Mouse (Mus musculus): ENCODE results near the gene Zranb1. TPM values are rescaled to one million over a fixed set of nuclear protein-coding genes. Genes with fewer than 3 reads are reported as not detected.
A peak's percentile ranks its signal among the peaks of the same experiment; 100 is the strongest.

Zranb1 gene
- polyA plus RNA-seq, 1 experiment from 2014 or later = 20.5 TPM

- Histone ChIP-seq H3K9ac (replicated peaks) (no peak overlapping the region), H3K4me1 (replicated peaks) (peaks cover 67% of the 10 kb centered on the region), H3K4me2 (replicated peaks) (no peak overlapping the region), H3K36me3 (0 out of 2 replicates have a peak, but pooled peaks cover 3% of the 10 kb centered on the region), H3K27me3 (no peaks in the 10 kb centered on the region), H3K9me3 (no peaks in the 10 kb centered on the region), H3K27ac (no peak overlapping the region), H3K4me3 (replicated peaks) (no peak overlapping the region)
- ATAC-seq = no peak
- WGBS = 90% methylated on average over 4 of the region's 4 CpGs
Measured at GRCm38 (mm10) chr7:133008663-133009062, 77.7 kb downstream of the Zranb1 start.

GRCm38 (mm10) chr7:133009676-133010075, 78.7 kb downstream of the Zranb1 start:
- H3K4me1 ChIP-seq (replicated peaks) = peaks cover 71% of the 10 kb centered on the region
- H3K4me3 ChIP-seq (replicated peaks) = no peak overlapping the region
- no peak for ATAC-seq
- no peaks in the 10 kb centered on the region for H3K9me3 ChIP-seq
- WGBS = 87% methylated on average over 8 of the region's 8 CpGs
- H3K27ac ChIP-seq = no peak overlapping the region
- H3K4me2 ChIP-seq (replicated peaks) = no peak overlapping the region
- H3K36me3 ChIP-seq = 0 out of 2 replicates have a peak, but pooled peaks cover 2% of the 10 kb centered on the region
- no peaks in the 10 kb centered on the region for H3K27me3 ChIP-seq
- no peak overlapping the region for H3K9ac ChIP-seq (replicated peaks)

- H3K9ac ChIP-seq (replicated peaks) = no peak overlapping the region
- no peaks in the 10 kb centered on the region for H3K36me3 ChIP-seq
- ATAC-seq = no peak
- no peaks in the 10 kb centered on the region for H3K9me3 ChIP-seq
- no peak overlapping the region for H3K4me2 ChIP-seq (replicated peaks)
- WGBS = 90% methylated on average over 3 of the region's 3 CpGs
- peaks cover 79% of the 10 kb centered on the region for H3K4me1 ChIP-seq (replicated peaks)
- H3K27me3 ChIP-seq = no peaks in the 10 kb centered on the region
- H3K27ac ChIP-seq = peak overlapping the region; percentile 80
- H3K4me3 ChIP-seq (replicated peaks) = no peak overlapping the region
Measured at GRCm38 (mm10) chr7:133010477-133010876, 79.5 kb downstream of the Zranb1 start.

GRCm38 (mm10) chr7:133011191-133011590, 80.2 kb downstream of the Zranb1 start:
- H3K9me3 ChIP-seq = no peaks in the 10 kb centered on the region
- H3K36me3 ChIP-seq = no peaks in the 10 kb centered on the region
- H3K4me2 ChIP-seq (replicated peaks) = peak overlapping the region; percentile 8
- H3K4me3 ChIP-seq (replicated peaks) = no peak overlapping the region
- H3K9ac ChIP-seq (replicated peaks) = peak overlapping the region; percentile 6; the same call in 1 of the 2 replicates
- peaks cover 86% of the 10 kb centered on the region for H3K4me1 ChIP-seq (replicated peaks)
- ATAC-seq = peak; percentile 31; the same call in 1 of the 2 replicates
- peak overlapping the region; percentile 80 for H3K27ac ChIP-seq
- H3K27me3 ChIP-seq = no peaks in the 10 kb centered on the region
- 33% methylated on average over 5 of the region's 5 CpGs for WGBS

GRCm38 (mm10) chr7:133011611-133012010, 80.7 kb downstream of the Zranb1 start:
- Histone ChIP-seq H3K4me1 (replicated peaks) (peaks cover 90% of the 10 kb centered on the region), H3K36me3 (no peaks in the 10 kb centered on the region), H3K27ac (peak overlapping the region; percentile 80), H3K27me3 (no peaks in the 10 kb centered on the region), H3K9ac (replicated peaks) (no peak overlapping the region), H3K4me3 (replicated peaks) (no peak overlapping the region), H3K9me3 (no peaks in the 10 kb centered on the region), H3K4me2 (replicated peaks) (no peak overlapping the region)
- no peak for ATAC-seq
- 28% methylated on average over 4 of the region's 4 CpGs for WGBS

- ATAC-seq = no peak
- Histone ChIP-seq H3K36me3 (no peaks in the 10 kb centered on the region), H3K9ac (replicated peaks) (no peak overlapping the region), H3K4me2 (replicated peaks) (no peak overlapping the region), H3K4me3 (replicated peaks) (no peak overlapping the region), H3K27me3 (no peaks in the 10 kb centered on the region), H3K27ac (peak overlapping the region; percentile 25; the same call in 1 of the 2 replicates), H3K4me1 (replicated peaks) (peaks cover 86% of the 10 kb centered on the region), H3K9me3 (no peaks in the 10 kb centered on the region)
- 54% methylated on average over 14 of the region's 14 CpGs for WGBS
Measured at GRCm38 (mm10) chr7:133012637-133013366, 81.9 kb downstream of the Zranb1 start.

- no peak overlapping the region for H3K4me3 ChIP-seq (replicated peaks)
- H3K9ac ChIP-seq (replicated peaks) = 0 out of 2 replicates have a peak overlapping the region, but pooled peaks have one; percentile 16
- no peaks in the 10 kb centered on the region for H3K27me3 ChIP-seq
- H3K9me3 ChIP-seq = no peaks in the 10 kb centered on the region
- 93% methylated on average over 10 of the region's 10 CpGs for WGBS
- no peak overlapping the region for H3K27ac ChIP-seq
- no peaks in the 10 kb centered on the region for H3K36me3 ChIP-seq
- no peak overlapping the region for H3K4me2 ChIP-seq (replicated peaks)
- H3K4me1 ChIP-seq (replicated peaks) = peaks cover 80% of the 10 kb centered on the region
- ATAC-seq = no peak
Measured at GRCm38 (mm10) chr7:133013923-133014322, 83.0 kb downstream of the Zranb1 start.

GRCm38 (mm10) chr7:133014631-133015030, 83.7 kb downstream of the Zranb1 start:
- Histone ChIP-seq H3K27me3 (no peaks in the 10 kb centered on the region), H3K9me3 (no peaks in the 10 kb centered on the region), H3K9ac (replicated peaks) (0 out of 2 replicates have a peak overlapping the region, but pooled peaks have one; percentile 46), H3K27ac (no peak overlapping the region), H3K4me3 (replicated peaks) (no peak overlapping the region), H3K4me1 (replicated peaks) (peaks cover 84% of the 10 kb centered on the region), H3K4me2 (replicated peaks) (peak overlapping the region; percentile 24; the same call in 1 of the 2 replicates), H3K36me3 (no peaks in the 10 kb centered on the region)
- WGBS = 89% methylated on average over 14 of the region's 14 CpGs
- no peak for ATAC-seq

GRCm38 (mm10) chr7:133015416-133016070, 84.6 kb downstream of the Zranb1 start:
- Histone ChIP-seq H3K9ac (replicated peaks) (peak overlapping the region; percentile 46; the same call in 1 of the 2 replicates), H3K4me2 (replicated peaks) (peak overlapping the region; percentile 24), H3K4me1 (replicated peaks) (peaks cover 84% of the 10 kb centered on the region), H3K36me3 (no peaks in the 10 kb centered on the region), H3K27ac (peak overlapping the region; percentile 75), H3K9me3 (no peaks in the 10 kb centered on the region), H3K4me3 (replicated peaks) (no peak overlapping the region), H3K27me3 (no peaks in the 10 kb centered on the region)
- WGBS = 13% methylated on average over 7 of the region's 7 CpGs
- ATAC-seq = peak; percentile 82

- Histone ChIP-seq H3K4me3 (replicated peaks) (no peak overlapping the region), H3K4me1 (replicated peaks) (peaks cover 71% of the 10 kb centered on the region), H3K36me3 (no peaks in the 10 kb centered on the region), H3K27me3 (no peaks in the 10 kb centered on the region), H3K27ac (peak overlapping the region; percentile 36; the same call in 1 of the 2 replicates), H3K9ac (replicated peaks) (no peak overlapping the region), H3K4me2 (replicated peaks) (no peak overlapping the region), H3K9me3 (no peaks in the 10 kb centered on the region)
- WGBS = 71% methylated on average over 7 of the region's 7 CpGs
- ATAC-seq = no peak
Measured at GRCm38 (mm10) chr7:133018961-133019360, 88.0 kb downstream of the Zranb1 start.

- 0 out of 2 replicates have a peak overlapping the region, but pooled peaks have one; percentile 36 for H3K27ac ChIP-seq
- no peaks in the 10 kb centered on the region for H3K9me3 ChIP-seq
- H3K4me3 ChIP-seq (replicated peaks) = no peak overlapping the region
- 22% methylated on average over 6 of the region's 6 CpGs for WGBS
- H3K36me3 ChIP-seq = no peaks in the 10 kb centered on the region
- H3K4me2 ChIP-seq (replicated peaks) = no peak overlapping the region
- H3K27me3 ChIP-seq = no peaks in the 10 kb centered on the region
- ATAC-seq = no peak
- H3K4me1 ChIP-seq (replicated peaks) = peaks cover 65% of the 10 kb centered on the region
- H3K9ac ChIP-seq (replicated peaks) = no peak overlapping the region
Measured at GRCm38 (mm10) chr7:133019481-133020020, 88.6 kb downstream of the Zranb1 start.

- ATAC-seq = no peak
- H3K27ac ChIP-seq = no peak overlapping the region
- no peak overlapping the region for H3K4me2 ChIP-seq (replicated peaks)
- WGBS = 81% methylated on average over 1 of the region's 1 CpGs
- no peaks in the 10 kb centered on the region for H3K27me3 ChIP-seq
- H3K4me1 ChIP-seq (replicated peaks) = peaks cover 56% of the 10 kb centered on the region
- no peak overlapping the region for H3K9ac ChIP-seq (replicated peaks)
- no peaks in the 10 kb centered on the region for H3K9me3 ChIP-seq
- no peaks in the 10 kb centered on the region for H3K36me3 ChIP-seq
- H3K4me3 ChIP-seq (replicated peaks) = no peak overlapping the region
Measured at GRCm38 (mm10) chr7:133024694-133025093, 93.8 kb downstream of the Zranb1 start.
